Mouse (Mus musculus) small intestine, adult 2 months (tissue): ENCODE results near the gene Olfr68. TPM values are rescaled to one million over a fixed set of nuclear protein-coding genes. Genes with fewer than 3 reads are reported as not detected.

Experiments
- H3K27ac ChIP-seq: fragments of 200-500 bp; 2 replicates; pipeline ENCODE4 v1.5.1; 2012; ENCODE audit warnings: low read depth, low read length, control low read depth, inconsistent platforms; ENCODE audit not compliant: insufficient read depth
- H3K27me3 ChIP-seq: fragments of 200-500 bp; 2 replicates; pipeline ENCODE4 v1.6.1; 2012; ENCODE audit warnings: mild to moderate bottlenecking, moderate library complexity, low read length, inconsistent platforms; ENCODE audit not compliant: control insufficient read depth, insufficient read depth
- H3K36me3 ChIP-seq: fragments of 200-500 bp; 2 replicates; pipeline ENCODE4 v1.6.1; 2012; ENCODE audit warnings: mild to moderate bottlenecking, low read length, control low read depth, inconsistent platforms; ENCODE audit not compliant: control insufficient read depth, insufficient read depth
- H3K4me1 ChIP-seq: fragments of 200-500 bp; 2 replicates; pipeline ENCODE4 v1.6.1; 2012; ENCODE audit warnings: low read length, inconsistent platforms, mixed read lengths; ENCODE audit not compliant: control insufficient read depth, insufficient read depth, insufficient read length
- H3K4me3 ChIP-seq: fragments of 200-500 bp; 2 replicates; pipeline ENCODE4 v1.5.1; 2012; ENCODE audit warnings: low read depth, mild to moderate bottlenecking, control low read depth, inconsistent platforms, low read length, moderate library complexity
- CTCF ChIP-seq: fragments of 200-500 bp; IDR thresholded peaks from 2 replicates; pipeline ENCODE4 v1.5.1; 2012; ENCODE audit warnings: low read depth, mild to moderate bottlenecking, control low read depth, inconsistent platforms, low read length, moderate library complexity, mixed read lengths; ENCODE audit not compliant: insufficient replicate concordance, insufficient read length; ENCODE audit errors: extremely low read depth
- POLR2A ChIP-seq: fragments of 200-500 bp; IDR thresholded peaks from 2 replicates; pipeline ENCODE4 v1.6.1; 2012; ENCODE audit warnings: low read depth, mild to moderate bottlenecking, control low read depth, inconsistent platforms, low read length, moderate library complexity
- WGBS: fragments of 180-500 bp; shearing (Covaris S2); methylation state at CpG from one replicate; pipeline ENCODE4 v1.1.7; 2018; 5-methylcytosine and 5-hydroxymethylcytosine counted together
- polyA plus RNA-seq: library from polyadenylated mRNA; depleted of rRNA; stranded (reverse); fragments of >200 nt; gene quantifications from 2 replicates; pipeline ENCODE4 v1.2.3, GENCODE M21; 2012; rRNA removed

The Olfr68 gene
- polyA plus RNA-seq, 1 experiment: not detected

DNA sequence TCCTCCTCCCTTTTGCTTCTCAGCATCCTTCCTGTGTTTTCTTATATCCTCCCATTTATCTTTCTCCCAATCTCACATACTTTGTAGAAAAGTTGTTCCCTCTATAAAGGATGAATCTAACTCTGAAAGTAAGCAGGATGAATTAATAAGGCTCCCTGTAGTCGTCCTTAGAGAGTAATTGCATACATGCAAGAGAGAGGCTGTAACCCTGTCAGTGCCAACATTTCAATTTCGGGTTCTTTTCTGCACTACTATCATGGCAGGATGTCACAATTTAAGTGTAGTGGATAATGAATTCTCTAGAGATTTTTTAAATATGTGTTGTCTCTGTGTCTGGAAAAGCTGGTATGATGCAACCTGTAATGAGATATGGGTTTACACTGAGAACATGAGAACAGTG, 22.3 kb downstream of the Olfr68 start, which contains the start of gene Olfr630:
TSS of gene Olfr630 (minus strand) at position 101 of the 400 bp plus-strand sequence.
- TF ChIP-seq POLR2A: no peak
- 44% methylated on average over 2 of the region's 2 CpGs for WGBS

GRCm38 (mm10) chr7:103744843-103745242, 34.7 kb downstream of the Olfr68 start, which contains the start of gene Olfr629:
Gene Olfr629, minus strand, starts transcription at chr7:103744943.
- Histone ChIP-seq H3K27me3 (no peaks in the 10 kb centered on the region), H3K4me3 (no peak within 1 kb of the TSS), H3K4me1 (no peaks in the 10 kb centered on the region), H3K36me3 (no peaks in the 10 kb centered on the region), H3K27ac (no peak within 1 kb of the TSS)
- 70% methylated on average over 2 of the region's 2 CpGs for WGBS
- no peak for TF ChIP-seq CTCF
- TF ChIP-seq POLR2A: no peak

More for the DNA sequence above, 22.3 kb downstream of the Olfr68 start, which contains the start of gene Olfr630:
- Histone ChIP-seq H3K27ac (no peak within 1 kb of the TSS), H3K36me3 (no peaks in the 10 kb centered on the region), H3K4me3 (no peak within 1 kb of the TSS), H3K4me1 (no peaks in the 10 kb centered on the region), H3K27me3 (no peaks in the 10 kb centered on the region)

DNA sequence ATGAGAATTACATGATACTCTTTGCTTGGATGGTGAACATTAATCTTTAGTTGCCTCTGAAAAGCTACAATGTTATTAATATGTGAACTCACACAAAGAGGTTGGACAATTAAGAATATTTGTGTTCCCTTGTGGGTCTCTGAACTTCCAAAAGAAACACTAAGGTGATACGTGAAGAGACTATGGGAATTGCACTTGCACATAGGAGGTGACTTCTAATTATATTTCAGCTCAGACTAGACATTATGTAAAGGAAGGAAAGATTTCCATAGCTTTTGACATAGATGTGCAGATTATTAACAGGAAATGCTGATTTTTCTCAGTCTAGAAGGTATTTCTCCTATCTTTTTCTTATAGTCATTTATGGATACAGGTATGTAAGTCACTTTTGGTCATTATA, 49.4 kb downstream of the Olfr68 start, which contains the start of gene Olfr628:
TSS of gene Olfr628 (plus strand) at position 301 of the 400 bp plus-strand sequence.
- Histone ChIP-seq H3K27ac (no peak within 1 kb of the TSS), H3K36me3 (no peaks in the 10 kb centered on the region), H3K4me1 (no peaks in the 10 kb centered on the region), H3K4me3 (no peak within 1 kb of the TSS), H3K27me3 (no peaks in the 10 kb centered on the region)
- TF ChIP-seq POLR2A (no peak), CTCF (no peak)
- WGBS: 85% methylated on average over 1 of the region's 1 CpGs

Other genes with a start within 250 kb of the Olfr68 start
- not detected in 2 replicates for gene Olfr612, start 237.0 kb downstream of the Olfr68 start, polyA plus RNA-seq
- not detected in 2 replicates for gene Olfr613, start 231.6 kb downstream of the Olfr68 start, polyA plus RNA-seq
- not detected in 2 replicates for gene Olfr615, start 223.6 kb downstream of the Olfr68 start, polyA plus RNA-seq
- gene Olfr616, start 210.6 kb downstream of the Olfr68 start, polyA plus RNA-seq: not detected in 2 replicates
- not detected in 2 replicates for gene Olfr617, start 206.6 kb downstream of the Olfr68 start, polyA plus RNA-seq
- gene Olfr618, start 189.6 kb downstream of the Olfr68 start, polyA plus RNA-seq: not detected in 2 replicates
- gene Olfr619, start 179.1 kb downstream of the Olfr68 start, polyA plus RNA-seq: not detected in 2 replicates
- not detected in 2 replicates for gene Olfr620, start 167.2 kb downstream of the Olfr68 start, polyA plus RNA-seq
- not detected in 2 replicates for gene Olfr622, start 137.0 kb downstream of the Olfr68 start, polyA plus RNA-seq
- gene Olfr623, start 116.0 kb downstream of the Olfr68 start, polyA plus RNA-seq: not detected in 2 replicates
- not detected in 2 replicates for gene Olfr624, start 108.5 kb downstream of the Olfr68 start, polyA plus RNA-seq
- not detected in 2 replicates for gene Olfr625-ps1, start 97.0 kb downstream of the Olfr68 start, polyA plus RNA-seq
- not detected in 2 replicates for gene Olfr243, start 65.0 kb downstream of the Olfr68 start, polyA plus RNA-seq
- gene Olfr628, start 49.3 kb downstream of the Olfr68 start, polyA plus RNA-seq: not detected in 2 replicates
- gene Olfr629, start 34.8 kb downstream of the Olfr68 start, polyA plus RNA-seq: not detected in 2 replicates
- gene Olfr630, start 22.4 kb downstream of the Olfr68 start, polyA plus RNA-seq: not detected in 2 replicates
- gene Olfr69, start 8.1 kb downstream of the Olfr68 start, polyA plus RNA-seq: not detected in 2 replicates
- not detected in 2 replicates for gene Olfr67, start 12.1 kb upstream of the Olfr68 start, polyA plus RNA-seq
- gene Hbb-bt, start 34.3 kb upstream of the Olfr68 start, polyA plus RNA-seq: 7.2 and 8.9 TPM in 2 replicates
- gene Hbb-bs, start 48.4 kb upstream of the Olfr68 start, polyA plus RNA-seq: 59.9 and 74.9 TPM in 2 replicates
- gene Hbb-bh2, start 60.8 kb upstream of the Olfr68 start, polyA plus RNA-seq: not detected in 2 replicates
- gene Hbb-bh1, start 63.5 kb upstream of the Olfr68 start, polyA plus RNA-seq: not detected in 2 replicates
- gene Hbb-y, start 73.5 kb upstream of the Olfr68 start, polyA plus RNA-seq: not detected in 2 replicates
- gene Olfr66, start 106.6 kb upstream of the Olfr68 start, polyA plus RNA-seq: not detected in 2 replicates
- gene Olfr64, start 114.8 kb upstream of the Olfr68 start, polyA plus RNA-seq: not detected in 2 replicates
- not detected in 2 replicates for gene Olfr65, start 123.8 kb upstream of the Olfr68 start, polyA plus RNA-seq
- gene Olfr631, start 149.1 kb upstream of the Olfr68 start, polyA plus RNA-seq: not detected in 2 replicates
- gene Olfr632, start 154.6 kb upstream of the Olfr68 start, polyA plus RNA-seq: not detected in 2 replicates
- gene Olfr633, start 164.7 kb upstream of the Olfr68 start, polyA plus RNA-seq: not detected in 2 replicates
- gene Olfr635, start 191.5 kb upstream of the Olfr68 start, polyA plus RNA-seq: not detected in 2 replicates
- not detected in 2 replicates for gene Olfr638, start 219.0 kb upstream of the Olfr68 start, polyA plus RNA-seq
- gene Olfr639, start 237.6 kb upstream of the Olfr68 start, polyA plus RNA-seq: not detected in 2 replicates
- gene Olfr640, start 245.9 kb upstream of the Olfr68 start, polyA plus RNA-seq: not detected in 2 replicates